Mouse (Mus musculus) lung, embryonic 16.5 days (tissue): ENCODE data around the gene Ddit4l. TPM values are rescaled to one million over a fixed set of nuclear protein-coding genes. Genes with fewer than 3 reads are reported as not detected.
"Not testable (repeated sequence)": the region's sequence is repeated elsewhere in the genome, so short reads cannot be mapped to it uniquely, and the experiment has no call there.

ENCODE experiments used
- ATAC-seq: fragments of 200-750 bp; cut with Nextera tagmentation; 2 replicates; pipeline ENCODE4 v1.8.0; 2017; ENCODE audit warnings: low read depth, mild to moderate bottlenecking, moderate library complexity
- H3K27ac ChIP-seq: fragments of 300-500 bp; sonication (generic); 2 replicates; pipeline ENCODE4 v1.5.1; 2014; ENCODE audit warnings: mild to moderate bottlenecking, control low read depth, low read length
- H3K27me3 ChIP-seq: fragments of 300-500 bp; sonication (generic); 2 replicates; pipeline ENCODE4 v1.6.1; 2014; ENCODE audit warnings: low read depth, low read length, mixed read lengths; ENCODE audit not compliant: control insufficient read depth, insufficient read depth
- H3K36me3 ChIP-seq: fragments of 300-500 bp; sonication (generic); 2 replicates; pipeline ENCODE4 v1.6.1; 2014; ENCODE audit warnings: low read length; ENCODE audit not compliant: control insufficient read depth, insufficient read depth
- H3K4me1 ChIP-seq: fragments of 300-500 bp; sonication (generic); replicated peaks from 2 replicates; pipeline ENCODE4 v1.6.1; 2014; ENCODE audit warnings: low read length, mixed read lengths; ENCODE audit not compliant: control insufficient read depth, insufficient read depth
- H3K4me2 ChIP-seq: fragments of 300-500 bp; sonication (generic); 2 replicates; pipeline ENCODE4 v1.6.1; 2014; ENCODE audit warnings: low read depth, low read length, control low read depth
- H3K4me3 ChIP-seq: fragments of 300-500 bp; sonication (generic); 2 replicates; pipeline ENCODE4 v1.5.1; 2014; ENCODE audit warnings: mild to moderate bottlenecking, low read length, control low read depth
- H3K9ac ChIP-seq: fragments of 300-500 bp; sonication (generic); 2 replicates; pipeline ENCODE4 v1.6.1; 2014; ENCODE audit warnings: low read length, control low read depth
- H3K9me3 ChIP-seq: fragments of 300-500 bp; sonication (generic); 2 replicates; pipeline ENCODE4 v1.6.1; 2016; ENCODE audit warnings: low read length; ENCODE audit not compliant: control insufficient read depth
- WGBS: fragments of 180-500 bp; shearing (Covaris S2); extraction: QIAGEN DNeasy Blood & Tissue Kit; methylation state at CpG from one replicate; pipeline ENCODE4 v1.1.7; 2014; 5-methylcytosine and 5-hydroxymethylcytosine counted together
- microRNA-seq: library from miRNA; unstranded; fragments of <30 nt; microRNA quantifications from one replicate; pipeline ENCODE4, GENCODE M21; 2016
- polyA plus RNA-seq: library from polyadenylated mRNA; unstranded; fragments of >200 nt; fragmentation: Nextera tagmentation; extraction: Ambion mirVana; gene quantifications from 2 replicates; pipeline ENCODE4 v1.2.1, GENCODE M21; 2015

Gene Ddit4l
- polyA plus RNA-seq, 1 experiment from 2014 or later: 10.1 TPM

DNA sequence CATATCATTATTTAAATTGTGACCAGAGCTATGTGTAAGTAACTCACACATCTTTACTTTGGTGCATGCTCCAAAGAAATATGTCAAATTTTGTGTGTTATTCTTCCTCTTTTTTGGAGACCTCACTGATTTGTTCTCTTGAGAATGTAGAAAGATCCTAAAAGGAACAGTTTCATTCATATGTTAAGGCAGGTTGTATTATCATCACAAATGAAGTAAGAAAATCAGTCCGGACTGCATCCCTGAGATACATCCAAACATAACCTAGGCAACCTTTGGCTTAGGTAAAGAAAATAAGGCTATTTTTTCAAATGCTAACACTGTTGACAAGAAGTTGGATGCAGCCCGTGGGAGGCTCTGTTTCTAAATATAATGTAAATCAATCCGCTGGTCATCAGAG, 21.2 kb downstream of the Ddit4l start:
- H3K27me3 ChIP-seq: no peaks in the 10 kb centered on the region
- no peak overlapping the region for H3K4me3 ChIP-seq
- no peaks in the 10 kb centered on the region for H3K36me3 ChIP-seq
- WGBS: 69% methylated on average over 3 of the region's 3 CpGs
- no peaks in the 10 kb centered on the region for H3K4me1 ChIP-seq
- H3K9ac ChIP-seq: no peak overlapping the region
- no peak overlapping the region for H3K4me2 ChIP-seq
- no peaks in the 10 kb centered on the region for H3K9me3 ChIP-seq
- H3K27ac ChIP-seq: no peak overlapping the region
- no peak for ATAC-seq

DNA sequence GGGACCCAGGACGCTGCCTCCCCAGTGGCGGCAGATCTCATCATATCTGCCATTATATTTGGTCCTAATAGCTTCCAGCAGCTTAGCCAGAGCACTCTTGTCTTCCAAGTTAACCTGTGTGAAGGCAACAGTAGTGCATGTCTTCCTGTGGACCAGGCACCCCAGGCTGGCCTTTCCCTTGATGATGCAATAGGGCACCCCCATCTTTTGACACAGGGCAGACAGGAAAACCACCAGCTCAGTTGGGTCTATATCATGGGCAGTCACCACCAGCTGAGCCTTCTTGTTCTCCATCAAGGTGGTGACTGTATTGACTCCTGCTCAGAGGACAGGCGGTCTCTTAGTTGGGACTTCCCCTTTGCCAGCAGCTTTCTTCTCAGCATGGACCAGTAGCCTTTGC, 22.7 kb downstream of the Ddit4l start:
- Histone ChIP-seq H3K36me3 (no peaks in the 10 kb centered on the region), H3K9me3 (no peaks in the 10 kb centered on the region), H3K27me3 (no peaks in the 10 kb centered on the region), H3K4me2 (no peak overlapping the region), H3K4me1 (no peaks in the 10 kb centered on the region), H3K4me3 (no peak overlapping the region), H3K9ac (no peak overlapping the region), H3K27ac (no peak overlapping the region)
- 90% methylated on average over 3 of the region's 3 CpGs for WGBS
- ATAC-seq: no peak

DNA sequence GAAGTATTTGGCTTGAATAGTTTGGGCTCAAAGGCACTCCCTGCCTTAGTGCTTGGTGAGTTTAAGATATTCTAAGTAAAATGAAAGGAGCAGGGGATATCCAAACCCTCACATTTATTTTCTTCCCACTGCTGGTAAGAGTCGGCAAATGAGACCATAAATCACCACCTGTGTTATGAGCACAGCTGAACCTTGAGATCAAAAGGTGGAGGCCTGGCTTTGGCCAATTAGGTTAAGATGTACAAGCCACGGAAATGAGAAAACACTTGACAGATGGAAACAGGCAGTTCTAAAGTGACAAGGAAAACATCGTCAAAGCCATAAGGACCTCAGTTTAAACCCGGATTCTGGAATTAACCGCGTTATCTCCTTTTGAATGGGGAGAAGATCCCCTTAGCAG, 23.5 kb downstream of the Ddit4l start:
- Histone ChIP-seq H3K9me3 (no peaks in the 10 kb centered on the region), H3K27me3 (no peaks in the 10 kb centered on the region), H3K4me3 (no peak overlapping the region), H3K4me1 (no peaks in the 10 kb centered on the region), H3K36me3 (no peaks in the 10 kb centered on the region), H3K4me2 (no peak overlapping the region), H3K27ac (no peak overlapping the region), H3K9ac (no peak overlapping the region)
- ATAC-seq: no peak
- 60% methylated on average over 6 of the region's 6 CpGs for WGBS

DNA sequence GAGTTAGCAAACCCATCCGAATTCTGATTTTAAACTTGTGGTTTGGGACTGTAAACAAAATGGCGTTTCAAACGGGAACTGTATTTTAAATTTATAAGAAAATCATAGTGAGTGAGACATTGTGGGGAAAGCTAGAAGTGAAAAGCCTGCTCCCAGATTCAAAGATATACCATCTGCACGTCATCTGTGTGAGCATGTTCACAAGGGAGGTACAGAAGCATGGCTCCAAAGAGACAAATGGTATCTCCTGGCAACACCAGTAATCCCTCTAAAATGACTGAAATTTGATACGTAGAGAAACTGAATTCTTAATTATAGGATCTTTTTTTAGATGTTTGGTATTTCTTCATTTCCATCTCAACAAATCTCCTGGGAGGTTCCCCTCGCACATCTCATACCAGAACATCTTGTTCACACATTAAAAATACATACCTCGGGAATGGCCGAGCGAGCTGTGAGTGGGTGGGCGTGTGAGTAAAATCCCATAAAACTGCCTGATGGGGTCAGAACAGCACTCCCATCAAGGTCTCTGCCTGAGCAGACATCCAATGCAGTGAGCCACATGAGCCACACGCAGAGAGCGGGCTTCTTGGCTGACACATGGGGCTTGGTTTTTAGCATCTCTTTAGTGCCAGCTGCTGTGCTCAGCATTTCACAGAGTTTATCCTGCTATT, 26.2 kb downstream of the Ddit4l start:
- Histone ChIP-seq H3K9me3 (no peaks in the 10 kb centered on the region), H3K27ac (no peak overlapping the region), H3K27me3 (no peaks in the 10 kb centered on the region), H3K4me2 (no peak overlapping the region), H3K9ac (no peak overlapping the region), H3K36me3 (no peaks in the 10 kb centered on the region), H3K4me3 (no peak overlapping the region), H3K4me1 (no peaks in the 10 kb centered on the region)
- WGBS: 64% methylated on average over 12 of the region's 12 CpGs
- no peak for ATAC-seq

DNA sequence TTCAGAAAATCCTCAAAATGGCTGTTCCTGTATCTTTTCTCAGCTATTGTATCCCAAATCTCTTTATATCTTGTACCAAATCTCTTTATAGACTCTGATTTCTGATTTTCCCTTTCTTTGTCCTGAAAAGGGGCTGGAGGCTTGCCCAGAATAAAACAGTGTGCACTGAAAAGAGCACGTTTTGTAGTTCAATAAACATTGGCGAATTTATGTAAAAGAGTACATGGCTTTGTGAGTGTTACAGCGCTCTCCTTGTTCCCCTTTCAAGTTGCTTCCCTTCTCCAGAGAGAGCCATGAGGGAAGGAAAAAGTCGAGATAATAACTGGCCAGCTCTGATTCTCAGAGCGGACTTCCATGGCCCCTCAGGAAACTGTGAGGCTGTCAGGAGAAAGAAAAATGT, 27.7 kb downstream of the Ddit4l start:
- Histone ChIP-seq H3K27ac (no peak overlapping the region), H3K9me3 (no peaks in the 10 kb centered on the region), H3K27me3 (no peaks in the 10 kb centered on the region), H3K36me3 (no peaks in the 10 kb centered on the region), H3K4me1 (no peaks in the 10 kb centered on the region), H3K4me3 (no peak overlapping the region), H3K4me2 (no peak overlapping the region), H3K9ac (no peak overlapping the region)
- ATAC-seq: no peak
- whole genome bisulfite sequencing: 56% methylated on average over 5 of the region's 5 CpGs

DNA sequence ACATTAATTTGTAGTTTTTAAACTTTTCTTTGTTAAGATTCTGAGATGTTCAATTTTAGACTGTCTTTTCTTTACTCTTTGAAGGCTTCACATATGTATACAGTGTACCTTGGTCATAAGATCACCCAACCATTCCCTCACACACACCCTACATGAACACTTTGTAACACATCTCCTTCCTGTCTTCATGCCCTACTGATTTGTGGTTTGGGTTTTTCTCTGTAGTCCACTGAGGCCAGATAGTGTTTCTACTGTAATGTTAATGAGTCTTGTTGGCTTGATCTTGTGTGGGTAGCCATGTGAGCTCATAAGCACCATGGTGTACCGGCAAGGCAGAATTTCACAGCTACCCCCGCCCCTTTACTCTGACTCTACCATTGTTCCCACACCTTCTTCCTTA, 31.4 kb downstream of the Ddit4l start:
- H3K27ac ChIP-seq: no peak overlapping the region
- H3K4me3 ChIP-seq: no peak overlapping the region
- no peak overlapping the region for H3K4me2 ChIP-seq
- WGBS: 91% methylated on average over 2 of the region's 2 CpGs
- no peak overlapping the region for H3K9ac ChIP-seq
- no peaks in the 10 kb centered on the region for H3K9me3 ChIP-seq
- H3K4me1 ChIP-seq: no peaks in the 10 kb centered on the region
- no peak for ATAC-seq
- H3K36me3 ChIP-seq: no peaks in the 10 kb centered on the region
- H3K27me3 ChIP-seq: no peaks in the 10 kb centered on the region

DNA sequence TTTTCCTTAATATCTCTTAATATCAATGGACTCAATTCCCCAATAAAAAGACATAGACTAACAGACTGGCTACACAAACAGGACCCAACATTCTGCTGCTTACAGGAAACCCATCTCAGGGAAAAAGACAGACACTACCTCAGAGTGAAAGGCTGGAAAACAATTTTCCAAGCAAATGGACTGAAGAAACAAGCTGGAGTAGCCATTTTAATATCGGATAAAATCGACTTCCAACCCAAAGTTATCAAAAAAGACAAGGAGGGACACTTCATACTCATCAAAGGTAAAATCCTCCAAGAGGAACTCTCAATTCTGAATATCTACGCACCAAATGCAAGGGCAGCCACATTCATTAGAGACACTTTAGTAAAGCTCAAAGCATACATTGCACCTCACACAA, 49.8 kb downstream of the Ddit4l start, which contains the start of gene Gm21962:
TSS of gene Gm21962 (plus strand) at position 301 of the 400 bp plus-strand sequence.
- no CpG with 5 or more reads among the region's 3 CpGs for WGBS
- H3K4me1 ChIP-seq, H3K4me2 ChIP-seq, H3K27me3 ChIP-seq, ATAC-seq, H3K4me3 ChIP-seq, H3K36me3 ChIP-seq, H3K9ac ChIP-seq, H3K9me3 ChIP-seq, H3K27ac ChIP-seq: not testable (repeated sequence)

Small RNA genes lying within 50 kb of the gene (microRNA-seq; reads per million reads assigned to microRNA genes)
- not detected for gene Gm22468

Other genes with a start within 250 kb of the Ddit4l start
- gene Gm21962, start 49.9 kb downstream of the Ddit4l start, polyA plus RNA-seq: not detected in 2 replicates
- 1,843 and 2,003 TPM in 2 replicates for gene H2afz, start 242.9 kb downstream of the Ddit4l start, polyA plus RNA-seq
- gene Dnajb14, start 246.1 kb downstream of the Ddit4l start, polyA plus RNA-seq: 7.4 and 9.2 TPM in 2 replicates